11 mouse cellular contexts compared by ENCODE assay signal in the genomic region with DNA sequence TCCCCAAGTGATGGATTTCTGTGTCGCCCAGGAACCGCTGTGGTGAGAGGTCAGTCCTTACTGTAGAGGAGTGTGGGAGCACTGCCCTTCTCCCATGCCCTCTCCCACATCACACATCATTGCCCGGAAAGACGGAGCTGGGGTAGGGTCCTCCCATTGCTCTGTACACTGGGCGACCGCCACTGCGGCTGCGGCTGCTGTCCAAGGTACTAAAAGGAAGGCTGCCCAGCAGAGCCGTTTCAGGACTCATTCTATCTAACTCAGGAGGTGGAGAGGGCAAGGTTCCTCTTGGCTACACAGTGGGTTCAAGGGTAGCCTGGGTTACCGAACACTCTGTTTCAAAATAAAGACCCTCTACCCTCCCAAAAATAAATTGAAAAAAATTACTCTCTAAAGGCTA. TPM values are rescaled to one million over a fixed set of nuclear protein-coding genes. Genes with fewer than 3 reads are reported as not detected.
DNase-seq lines count a peak whose midpoint lies in the region; ATAC-seq lines count a peak whose summit lies in the region.
"Had no signal": no experiment of that assay in that cellular context is flagged by ENCODE, and none has a peak within 500 bp of the region (broad histone marks: within the 10 kb centered on the region; RNA-seq: fewer than 3 reads in every experiment).

No protein-coding gene starts in this region.

- no peaks in the 10 kb centered on the region for H3K36me3 ChIP-seq in lung, embryonic 15.5 days
- H3K36me3 ChIP-seq: liver, embryonic 15.5 days had no signal

- no peaks in the 10 kb centered on the region for H3K4me1 ChIP-seq in lung, embryonic 15.5 days
- H3K4me1 ChIP-seq: liver, embryonic 15.5 days had no signal

- no peak overlapping the region for H3K4me3 ChIP-seq in lung, embryonic 15.5 days
- H3K4me3 ChIP-seq: liver, embryonic 15.5 days had no signal

- no peaks in the 10 kb centered on the region for H3K9me3 ChIP-seq in lung, embryonic 15.5 days
- H3K9me3 ChIP-seq: liver, embryonic 15.5 days had no signal

- H3K4me2 ChIP-seq in lung, embryonic 15.5 days = no peak overlapping the region
- H3K4me2 ChIP-seq: liver, embryonic 15.5 days had no signal

- H3K27me3 ChIP-seq in lung, embryonic 15.5 days = peaks cover 32% of the 10 kb centered on the region

- WGBS in lung, embryonic 15.5 days = 14% methylated on average over 10 of the region's 10 CpGs

- no peak overlapping the region for H3K9ac ChIP-seq in lung, embryonic 15.5 days
- H3K9ac ChIP-seq: liver, embryonic 15.5 days had no signal

- DNase-seq in adrenal gland, postnatal 14 days = peak; percentile 49
- no peak for DNase-seq in adrenal gland, adult 18-20 months (ENCODE audit: low spot score in 2 of 2)
- DNase-seq in lung, adult 18-20 months = no peak
- no peak for DNase-seq in urinary bladder, postnatal 25 days (ENCODE audit: low spot score)
- DNase-seq in urinary bladder, postnatal 4 days (ENCODE audit: low spot score in 2 of 2) = no peak
- DNase-seq: right cerebral cortex, postnatal 14 days had no signal

- ATAC-seq in lung, embryonic 15.5 days (ENCODE audit: borderline replicate concordance, extremely low read depth, low FRiP score, low TSS enrichment) = 0 out of 2 replicates have a peak, but pooled peaks have one; percentile 3
- ATAC-seq in common myeloid progenitor, adult 5-6 weeks (replicated peaks; ENCODE audit: low read depth, poor library complexity, severe bottlenecking) = peak; percentile 77
- ATAC-seq in megakaryocyte-erythroid progenitor cell, adult 5-6 weeks (replicated peaks; ENCODE audit: low FRiP score, low TSS enrichment, poor library complexity, severe bottlenecking) = peak; percentile 66; the same call in 1 of the 2 replicates
- ATAC-seq: intestine, postnatal 0 days had no signal

- H3K27ac ChIP-seq in lung, embryonic 15.5 days = no peak overlapping the region
- H3K27ac ChIP-seq: liver, embryonic 15.5 days had no signal

RNA-seq across cellular contexts. Expression of a gene that starts 33.6 kb away (rescaled TPM):
- 0.96 and 5.1 TPM in 2 replicates for total RNA-seq in adrenal gland, postnatal 14 days (2021)
- total RNA-seq in adrenal gland, adult 18-20 months (2021) = under 1 TPM; 0.56 to 0.61 TPM
- 0.31 and 0.55 TPM in 2 replicates for polyA plus RNA-seq in lung, embryonic 15.5 days (2015; fragmentation: Nextera tagmentation; extraction: Ambion mirVana)
- 3.8 and 4.7 TPM in 2 replicates for total RNA-seq in common myeloid progenitor, adult 5-6 weeks (2017)
- total RNA-seq in megakaryocyte-erythroid progenitor cell, adult 5-6 weeks (2014; fragmentation: Nextera tagmentation) = 0.40 and 0.57 TPM in 2 replicates
- 0.91 TPM in 1 of 2 replicates, not detected in the other for total RNA-seq in megakaryocyte-erythroid progenitor cell, adult 5-6 weeks (2017)

Comparison
In these comparisons a context has a peak if more than half of its experiments do, and no peak if none do; other contexts are left out.
1. ATAC-seq: peak in every context shown above with its lines; median percentile 77 in common myeloid progenitor, adult 5-6 weeks; 66 in megakaryocyte-erythroid progenitor cell, adult 5-6 weeks; 3 in lung, embryonic 15.5 days.